Mouse (Mus musculus) mouse trophoblast stem cell (cell line): Measurements from ENCODE around the gene Frmd5.
"Not testable (repeated sequence)": the region's sequence is repeated elsewhere in the genome, so short reads cannot be mapped to it uniquely, and the experiment has no call there.

ENCODE experiments used
- in situ Hi-C, 2 experiments: fragments of 300-500 bp; cut with MseI, MboI; formaldehyde crosslinking; loops; 2 replicates in 1 of 2; 3 replicates in 1 of 2; pipeline ENCODE4 v1.15.1; 2025

Frmd5 gene

DNA sequence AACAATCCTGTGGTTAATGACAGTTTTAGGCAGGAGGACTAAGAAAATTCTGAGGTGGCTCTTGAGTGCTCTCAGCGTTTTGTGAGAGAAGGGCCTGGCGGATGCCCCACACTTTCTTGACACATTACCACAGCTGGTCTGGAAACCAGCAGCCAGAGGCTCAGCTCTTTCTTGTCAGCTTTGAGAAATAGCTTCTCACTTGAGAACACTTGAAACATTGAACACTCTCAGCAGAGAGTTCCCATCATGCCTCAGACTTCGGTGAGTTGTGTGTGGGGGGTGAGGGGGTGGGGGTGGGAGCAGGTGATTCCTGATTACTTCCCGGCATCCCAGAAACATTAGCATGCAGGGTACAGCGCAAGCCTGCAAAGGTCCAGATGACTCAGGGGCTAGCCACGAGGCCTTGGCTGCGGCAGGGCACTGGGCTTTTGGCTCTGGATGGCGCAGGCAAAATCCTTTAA, 231.1 kb downstream of the Frmd5 start:
- in situ Hi-C loops: loop anchor here (10.0 kb wide), 2 partner anchors 119 to 259 kb away; no protein-coding TSS in a partner anchor

- in situ Hi-C loops: loop anchor here (10.0 kb wide), 2 partner anchors 121 to 261 kb away; no protein-coding TSS in a partner anchor
Observed at GRCm38 (mm10) chr2:121574066-121574630, 232.7 kb downstream of the Frmd5 start.

- in situ Hi-C loops: loop anchor here (10.0 kb wide), 2 partner anchors 123 to 263 kb away; no protein-coding TSS in a partner anchor
Observed at GRCm38 (mm10) chr2:121571780-121572179, 235.1 kb downstream of the Frmd5 start.

- in situ Hi-C loops: loop anchor here (10.0 kb wide), 2 partner anchors 124 to 264 kb away; no protein-coding TSS in a partner anchor
Observed at GRCm38 (mm10) chr2:121570999-121571655, 235.8 kb downstream of the Frmd5 start.

DNA sequence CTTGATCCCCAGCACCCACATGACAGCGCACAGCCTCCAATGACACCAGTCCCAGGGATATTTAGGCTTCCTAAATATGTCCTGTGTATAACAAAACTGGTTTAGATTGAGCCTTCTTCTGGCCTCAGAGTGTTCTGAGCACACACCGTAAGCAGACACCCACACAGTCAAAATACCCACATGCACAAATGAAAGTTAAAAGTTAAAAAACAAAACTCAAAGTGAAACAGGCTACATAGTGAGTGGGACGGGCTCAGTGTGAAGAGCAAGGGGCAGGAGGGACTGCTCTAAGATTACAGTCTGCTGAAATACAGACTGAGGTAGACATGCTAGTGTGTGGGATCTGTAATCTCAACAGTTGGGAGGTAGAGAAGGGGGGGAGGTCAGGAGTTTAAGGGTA, 236.8 kb downstream of the Frmd5 start:
- in situ Hi-C loops: loop anchor here (10.0 kb wide), 2 partner anchors 125 to 265 kb away; no protein-coding TSS in a partner anchor

DNA sequence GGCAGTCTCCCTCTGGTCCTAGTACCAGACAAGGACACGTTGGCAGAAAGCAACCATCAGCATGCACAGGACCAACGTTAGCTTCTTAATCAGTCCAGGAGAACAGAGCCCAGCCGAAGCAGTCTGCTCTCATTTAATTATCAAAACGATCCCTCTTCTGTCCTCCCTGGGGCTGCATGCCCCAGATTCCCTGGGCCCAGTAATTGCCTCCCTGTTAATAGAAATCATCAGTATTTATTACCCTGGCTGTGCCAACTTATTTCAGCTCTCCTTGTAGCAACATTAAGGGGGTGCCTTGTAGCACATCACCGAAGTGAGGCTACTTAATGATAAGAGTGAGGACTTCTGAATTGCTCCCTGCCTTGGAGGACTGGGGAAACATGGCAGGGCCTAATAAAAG, 241.0 kb downstream of the Frmd5 start:
- in situ Hi-C loops: loop anchor here in 1 of 2 experiments (5.0 kb wide), 1 partner anchor 131 kb away; no protein-coding TSS in a partner anchor

GRCm38 (mm10) chr2:121563117-121563516, 243.8 kb downstream of the Frmd5 start:
- in situ Hi-C loops: no loop called here

DNA sequence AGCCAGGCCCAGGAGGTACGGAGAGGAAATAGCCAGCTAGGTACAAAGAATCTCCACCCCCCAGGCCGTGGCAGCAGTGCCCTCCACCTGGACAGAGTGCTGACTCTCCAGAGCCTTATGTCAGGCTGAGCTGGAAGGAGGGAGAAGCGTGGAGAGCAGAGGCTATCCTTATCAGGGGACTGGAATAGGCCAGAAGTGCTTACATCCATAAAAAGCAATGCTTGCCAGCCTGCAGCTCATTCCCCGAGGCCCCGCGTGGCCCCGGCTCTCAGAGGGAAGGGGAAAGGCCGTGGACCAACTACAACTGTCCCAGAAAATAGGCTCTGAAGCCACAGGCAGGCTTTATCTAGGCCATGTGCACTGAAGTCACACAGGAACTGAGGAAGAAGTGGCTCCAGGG, 255.6 kb downstream of the Frmd5 start:
- in situ Hi-C loops: no loop called here

DNA sequence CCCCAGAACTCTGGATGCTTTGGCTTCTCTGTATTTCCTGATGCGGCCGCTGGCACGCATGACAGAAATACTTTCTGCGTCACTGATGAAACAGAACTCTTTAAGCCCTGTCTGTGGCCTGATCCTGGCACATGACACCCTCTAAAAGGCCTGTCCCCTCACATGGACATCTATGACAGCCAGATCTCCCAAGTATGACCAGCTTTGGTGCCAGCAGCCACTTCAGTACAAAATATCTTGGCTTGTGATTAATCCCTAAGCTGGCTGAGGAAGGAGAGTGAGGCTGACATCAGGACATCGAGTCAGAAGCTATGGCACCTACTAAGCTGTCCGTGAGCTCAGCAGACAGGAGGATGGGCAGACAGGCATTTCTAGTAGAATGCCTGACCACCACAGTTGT, 257.3 kb downstream of the Frmd5 start:
- in situ Hi-C loops: no loop called here

DNA sequence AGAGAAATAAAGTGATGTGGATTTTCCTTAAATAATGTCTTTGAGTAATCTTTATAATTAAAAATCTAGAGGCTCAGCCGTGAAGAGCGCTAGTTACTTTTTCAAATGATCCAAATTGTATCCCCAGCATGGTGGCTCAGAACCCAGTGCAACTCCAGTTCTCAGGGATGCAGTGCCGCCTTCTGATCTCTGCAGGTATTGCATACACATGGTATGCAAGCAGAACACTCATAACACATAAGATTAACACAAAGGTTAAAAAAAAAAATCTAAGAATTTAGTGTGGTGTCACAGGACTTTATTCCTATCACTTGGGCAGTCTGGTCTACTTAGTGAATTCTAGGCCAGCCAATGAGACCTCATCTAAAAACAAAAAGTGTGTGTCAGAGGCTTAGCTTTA, 262.1 kb downstream of the Frmd5 start:
- in situ Hi-C loops: no loop called here

DNA sequence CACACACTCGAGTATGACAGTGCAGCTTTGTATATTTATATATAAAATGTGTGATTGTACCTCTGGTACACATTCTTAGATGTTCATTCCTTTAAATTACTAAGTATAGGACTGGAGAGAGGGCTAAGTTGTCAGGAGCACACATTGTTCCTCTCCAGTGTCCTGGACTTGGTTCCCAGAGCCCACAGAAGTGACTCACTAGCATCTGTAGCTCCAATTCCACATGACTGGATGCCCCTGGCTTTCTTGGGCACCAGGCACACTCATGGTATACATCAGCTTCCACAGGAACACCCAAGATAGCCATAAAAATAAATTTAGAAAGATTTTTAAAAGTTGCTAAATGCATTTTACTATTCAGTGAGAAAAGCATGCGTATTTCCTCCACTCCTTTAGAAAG, 281.8 kb downstream of the Frmd5 start:
- in situ Hi-C loops: no loop called here

- in situ Hi-C loops: not testable (repeated sequence)
Observed at GRCm38 (mm10) chr2:121522830-121523229, 284.1 kb downstream of the Frmd5 start.

DNA sequence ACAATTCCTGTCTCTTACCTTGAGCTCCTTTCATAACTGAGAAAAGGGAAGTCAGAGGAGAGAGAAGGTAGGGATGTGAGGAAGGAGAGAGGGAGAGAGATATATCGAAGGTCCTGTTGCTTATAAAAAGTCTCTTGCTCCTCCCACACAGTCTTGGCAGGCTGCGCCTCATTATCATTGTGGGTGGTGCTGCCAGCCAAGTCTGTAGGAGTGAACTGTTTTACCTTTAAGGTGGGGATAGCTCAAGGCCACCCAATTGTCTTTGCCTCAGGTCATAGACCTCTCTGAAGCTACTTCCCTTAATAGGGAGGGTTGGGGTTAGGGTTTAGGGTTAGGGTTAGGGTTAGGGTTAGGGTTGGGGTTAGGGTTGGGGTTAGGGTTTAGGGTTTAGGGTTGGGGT, 284.9 kb downstream of the Frmd5 start:
- in situ Hi-C loops: no loop called here

- in situ Hi-C loops: not testable (repeated sequence)
Observed at GRCm38 (mm10) chr2:121518711-121519110, 288.2 kb downstream of the Frmd5 start.

DNA sequence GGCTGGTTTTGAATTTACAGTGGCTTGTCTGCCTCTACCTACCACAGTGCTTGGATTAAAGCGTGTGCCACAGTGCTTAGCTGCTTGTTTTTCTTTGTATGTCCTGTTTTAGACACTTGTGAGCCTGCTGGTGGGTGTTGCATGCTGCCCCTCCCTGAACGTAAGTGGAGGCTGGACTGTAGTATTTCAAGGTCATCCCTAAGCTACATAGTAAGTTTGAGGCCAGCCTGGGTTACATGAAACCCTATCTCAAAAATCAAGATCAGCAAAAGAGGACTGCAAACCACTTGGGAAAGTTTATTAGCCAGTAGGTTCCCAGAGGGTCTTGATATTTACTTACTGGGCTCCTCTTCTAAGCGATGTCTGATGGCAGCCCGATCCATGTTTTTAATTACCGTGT, 288.8 kb downstream of the Frmd5 start:
- in situ Hi-C loops: no loop called here

DNA sequence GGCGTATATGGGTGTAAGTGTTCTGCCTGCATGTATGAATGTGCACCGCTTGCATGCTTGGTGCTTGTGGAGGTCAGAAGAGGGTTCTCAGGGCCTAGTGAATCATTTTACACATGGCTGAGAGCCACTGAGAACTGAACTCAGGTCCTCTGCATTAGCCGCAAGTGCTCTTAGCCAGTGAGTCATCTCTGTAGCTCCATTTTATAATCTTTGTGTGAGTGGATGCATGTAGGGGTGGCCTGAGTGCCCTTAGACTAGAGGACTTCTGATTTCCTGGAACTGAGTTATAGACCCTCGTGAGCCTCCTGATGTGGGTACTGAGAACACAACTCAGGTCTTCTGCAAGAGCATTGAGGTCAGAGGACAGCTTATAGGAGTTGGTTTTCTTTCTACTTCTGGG, 292.7 kb downstream of the Frmd5 start:
- in situ Hi-C loops: no loop called here

- in situ Hi-C loops: not testable (repeated sequence)
Observed at GRCm38 (mm10) chr2:121512991-121513765, 293.7 kb downstream of the Frmd5 start.

- in situ Hi-C loops: no loop called here
Observed at GRCm38 (mm10) chr2:121511401-121511800, 295.5 kb downstream of the Frmd5 start.

- in situ Hi-C loops: no loop called here
Observed at GRCm38 (mm10) chr2:121509584-121509983, 297.3 kb downstream of the Frmd5 start.

- in situ Hi-C loops: no loop called here
Observed at GRCm38 (mm10) chr2:121507951-121508330, 298.9 kb downstream of the Frmd5 start.

- in situ Hi-C loops: no loop called here
Observed at GRCm38 (mm10) chr2:121507173-121507950, 299.5 kb downstream of the Frmd5 start.
